Mouse (Mus musculus): ENCODE measurements at regions not wholly inside any gene's neighbourhood (a gene's known extent, or its start where the extent isn't known, plus 50 kb on each side); places are given as distances from the start of the nearest gene placed in this dataset.

- DNase-seq (ENCODE audit: low read depth): no peak
Measured at GRCm38 (mm10) chr1:30540088-30540698, 333.5 kb downstream of the Phf3 start.

DNA sequence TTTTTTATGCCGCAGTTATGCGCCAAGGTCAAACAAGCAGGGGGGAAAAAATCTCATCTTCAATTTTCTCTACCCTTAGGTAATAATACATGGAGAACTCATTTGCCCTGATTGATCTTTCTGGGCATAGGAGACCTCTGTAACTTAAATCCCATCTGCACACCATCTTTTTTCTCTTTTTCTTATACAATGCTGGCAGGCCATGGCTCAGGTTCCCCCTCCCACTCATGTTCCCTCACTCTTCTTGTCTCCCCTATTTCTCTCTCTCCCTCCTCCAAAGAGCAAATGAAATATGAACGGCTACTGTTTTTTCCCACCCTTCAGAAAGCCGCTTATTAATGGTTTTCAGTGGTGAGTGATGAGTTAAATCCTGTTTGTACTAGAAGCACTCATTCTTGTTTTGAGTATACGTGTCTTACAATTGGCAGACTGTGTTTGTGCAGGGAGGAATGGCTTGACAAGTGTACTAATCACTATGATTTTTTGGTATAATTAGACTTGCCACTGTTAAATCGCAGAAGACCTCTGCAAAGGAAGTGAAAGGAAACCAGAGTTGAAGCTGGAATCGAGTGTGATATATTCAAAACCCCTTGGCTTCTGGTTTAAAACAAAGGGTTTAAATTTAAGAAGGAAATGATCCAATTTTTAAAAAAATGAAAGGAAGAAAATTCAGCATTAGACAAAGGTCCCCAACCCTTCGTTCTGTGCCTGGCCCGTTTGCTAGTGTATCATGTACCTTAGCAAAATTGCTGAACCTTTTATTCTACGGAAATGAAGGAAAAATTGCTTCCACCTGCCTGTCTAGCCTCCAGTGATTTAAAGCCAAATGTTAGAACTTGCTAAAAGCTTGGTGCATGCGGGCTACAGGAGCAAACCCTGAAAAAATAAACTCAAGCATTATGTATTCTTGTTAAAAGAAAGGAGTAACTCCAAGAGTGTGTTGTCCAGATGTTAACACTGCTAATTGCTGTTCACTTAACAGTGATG, 336.4 kb downstream of the Phf3 start:
- no peak for DNase-seq (ENCODE audit: low read depth)

DNA sequence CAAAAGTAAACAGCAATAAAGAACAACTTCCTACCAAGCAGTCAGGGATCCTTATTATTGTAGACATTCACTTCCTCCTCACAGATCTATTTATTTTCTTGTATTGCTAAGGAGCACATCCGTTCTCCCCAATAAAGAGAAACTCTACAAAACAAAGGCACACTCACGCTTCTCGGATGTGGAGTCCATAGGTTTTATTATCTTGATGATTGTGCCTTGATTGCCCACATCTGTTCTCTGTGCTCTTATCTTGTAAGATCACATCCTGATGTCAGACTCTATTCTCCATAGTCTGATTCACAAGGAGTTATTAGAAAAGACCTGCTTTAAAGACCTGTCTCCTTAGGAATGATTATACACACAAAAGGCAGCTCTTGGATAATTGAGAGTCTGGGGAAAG, 356.4 kb downstream of the Phf3 start:
- no peak for DNase-seq (ENCODE audit: low read depth)

DNA sequence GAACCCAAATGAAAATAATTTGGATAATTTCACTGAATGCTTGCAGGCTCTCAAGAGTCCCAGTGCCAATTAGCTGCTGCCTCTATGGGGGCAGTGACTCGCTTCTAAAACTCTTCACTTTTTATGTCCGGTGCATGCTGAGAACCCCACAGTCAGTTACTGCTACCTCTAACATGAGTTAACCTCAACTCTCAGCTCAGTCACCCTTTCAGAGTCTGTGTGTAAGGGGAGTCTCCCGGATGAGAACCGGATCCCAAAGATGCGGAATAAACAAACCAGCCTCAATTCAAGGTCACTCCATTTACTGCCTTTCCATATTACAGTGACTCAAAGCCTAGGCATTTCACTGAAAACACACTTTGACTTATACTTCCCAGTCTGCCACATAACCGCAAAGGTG, 357.9 kb downstream of the Phf3 start:
- no peak for DNase-seq (ENCODE audit: low read depth)

GRCm38 (mm10) chr1:30503224-30503623, 370.5 kb downstream of the Phf3 start:
- no peak for DNase-seq (ENCODE audit: low read depth)

GRCm38 (mm10) chr1:30460295-30460958, 413.3 kb downstream of the Phf3 start:
- DNase-seq (ENCODE audit: low read depth): no peak

GRCm38 (mm10) chr1:30437964-30438363, 435.8 kb downstream of the Phf3 start:
- DNase-seq (ENCODE audit: low read depth): no peak

DNA sequence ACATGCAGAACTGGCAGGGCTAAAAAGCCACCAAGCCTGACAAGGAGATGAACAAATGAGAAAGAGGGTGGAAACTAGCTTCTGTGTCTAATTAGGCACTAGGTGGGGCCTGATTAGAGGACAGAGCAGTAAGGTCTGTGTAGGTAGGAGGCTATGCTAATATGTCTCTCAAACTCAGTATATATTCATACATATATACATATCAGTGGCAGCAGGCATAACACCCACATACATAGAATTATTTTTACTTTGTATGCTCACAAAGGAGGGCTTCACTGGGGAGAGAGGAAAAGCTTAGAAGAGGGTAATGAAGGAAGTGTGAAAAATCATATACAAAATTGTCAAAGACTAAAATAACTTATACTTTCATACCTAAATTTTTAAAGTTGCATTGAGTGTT, 457.1 kb downstream of the Phf3 start:
- DNase-seq (ENCODE audit: low read depth): no peak

GRCm38 (mm10) chr1:30414881-30415439, 458.8 kb downstream of the Phf3 start:
- no peak for DNase-seq (ENCODE audit: low read depth)

Data from c-Kit-positive CD71-negative TER-119-negative erythroid progenitor cells, embryonic 14.5 days (primary cell).